Mouse (Mus musculus): Measurements from ENCODE around the gene Fn1.

Gene Fn1

DNA sequence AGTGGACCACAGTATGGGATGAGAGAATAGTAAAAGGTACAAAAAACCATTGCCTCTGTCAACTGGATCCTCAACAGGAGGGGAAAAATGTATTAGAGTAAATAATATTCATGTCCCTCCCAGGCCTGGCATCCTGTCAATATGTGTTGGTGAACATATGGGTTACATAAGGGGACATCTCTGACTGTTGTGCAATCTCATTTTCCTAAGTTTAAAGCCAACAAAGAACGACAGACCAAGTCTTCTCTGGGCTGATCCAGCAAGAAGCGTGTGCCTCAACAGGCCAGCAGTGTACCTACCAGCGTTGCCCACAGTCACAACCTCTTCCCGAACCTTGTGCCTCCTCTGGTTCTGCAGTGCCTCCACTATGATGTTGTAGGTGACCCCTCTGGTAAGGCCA is 57.6 kb downstream of the Fn1 start:
- DNase-seq: no peak

DNA sequence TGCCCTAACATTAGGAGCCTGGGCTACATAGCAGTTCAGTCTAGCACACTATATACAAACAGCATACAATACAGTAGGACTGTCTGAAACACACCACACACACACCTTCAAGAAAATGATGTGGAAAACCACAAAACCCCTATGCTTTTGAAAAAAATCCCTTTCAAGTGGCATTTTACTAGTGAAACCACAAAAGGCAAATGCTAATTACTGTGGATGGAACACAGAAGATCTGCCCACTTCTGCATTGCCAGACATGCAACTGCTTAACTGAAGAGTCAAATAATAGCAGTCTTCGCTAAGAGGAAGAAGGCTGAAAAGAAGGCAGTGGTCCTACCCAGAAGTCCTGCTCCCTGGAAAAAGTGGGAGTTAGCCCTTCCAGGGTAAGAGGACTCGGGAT is 58.7 kb downstream of the Fn1 start:
- DNase-seq: no peak

DNA sequence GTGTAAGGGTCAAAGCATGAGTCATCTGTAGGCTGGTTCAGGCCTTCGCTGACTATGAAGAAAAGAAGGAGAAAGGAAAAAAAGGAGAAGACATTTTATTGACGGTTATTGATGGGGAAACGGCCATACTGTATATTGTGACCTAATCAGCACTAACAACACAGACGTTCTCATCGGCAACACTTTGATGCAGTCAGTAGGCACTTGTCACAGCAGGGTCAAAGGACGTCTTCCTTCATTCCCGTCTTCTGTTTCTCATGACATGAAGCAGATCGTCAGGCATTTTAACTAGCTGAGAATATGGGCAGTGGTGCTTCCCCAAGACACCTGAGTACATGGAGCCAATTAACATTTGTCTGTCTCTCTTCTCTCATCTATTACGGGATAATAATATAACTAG is 59.8 kb downstream of the Fn1 start:
- DNase-seq: no peak

DNA sequence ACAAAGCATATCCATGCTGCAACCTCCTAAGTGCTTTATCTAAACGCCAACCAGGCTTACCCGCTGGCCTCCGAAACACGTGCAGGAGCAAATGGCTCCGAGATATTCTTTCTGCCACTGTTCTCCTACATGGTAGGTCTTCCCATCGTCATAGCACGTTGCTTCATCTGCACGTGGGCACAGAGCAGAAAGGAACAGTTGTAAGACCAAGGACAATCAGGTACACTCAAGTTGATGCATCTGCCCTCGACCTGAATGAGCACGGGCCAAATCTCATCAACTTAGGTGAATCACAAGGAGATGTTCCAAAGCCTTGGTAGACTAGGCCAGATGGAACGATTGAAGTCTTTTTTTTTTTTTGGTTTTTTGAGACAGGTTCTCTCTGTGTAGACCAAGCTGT is 63.0 kb downstream of the Fn1 start:
- no peak for DNase-seq

DNA sequence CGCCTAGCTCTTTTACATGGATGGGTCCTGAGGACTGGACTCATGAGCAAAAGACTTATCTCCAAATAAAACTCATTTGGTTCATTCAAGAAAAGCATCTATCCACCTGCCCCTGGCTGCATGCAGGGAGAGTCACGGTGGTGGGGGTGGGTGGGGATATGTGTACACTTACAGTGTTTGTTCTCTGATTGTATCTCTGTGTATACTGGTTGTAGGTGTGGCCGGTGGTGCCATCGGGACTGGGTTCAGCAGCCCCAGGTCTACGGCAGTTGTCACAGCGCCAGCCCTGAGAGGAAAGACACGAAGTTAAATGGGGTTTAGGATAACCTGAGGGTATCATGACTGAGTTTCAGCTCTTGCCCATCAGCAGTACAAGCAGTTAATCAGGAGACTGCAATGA is 66.3 kb downstream of the Fn1 start:
- DNase-seq: no peak

DNA sequence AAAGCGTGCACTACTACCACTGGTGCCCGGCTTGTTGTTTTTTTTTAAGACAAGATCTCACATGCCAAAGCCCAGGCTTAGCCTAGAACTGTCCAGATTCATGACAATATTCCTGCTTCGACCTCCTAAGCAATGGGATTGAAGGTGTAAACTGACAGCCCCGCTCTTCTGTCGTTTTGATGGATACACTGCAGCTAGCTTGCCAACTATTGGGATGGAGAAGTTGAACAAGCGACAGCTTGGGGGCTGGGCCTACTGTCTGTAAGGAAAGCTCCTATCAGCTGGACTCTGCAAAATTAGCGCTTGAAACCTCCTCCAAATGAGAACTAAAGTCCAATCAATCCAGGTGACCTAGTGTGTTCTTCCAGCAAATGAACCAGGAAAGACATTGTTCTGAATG is 69.1 kb downstream of the Fn1 start:
- DNase-seq: no peak

DNA sequence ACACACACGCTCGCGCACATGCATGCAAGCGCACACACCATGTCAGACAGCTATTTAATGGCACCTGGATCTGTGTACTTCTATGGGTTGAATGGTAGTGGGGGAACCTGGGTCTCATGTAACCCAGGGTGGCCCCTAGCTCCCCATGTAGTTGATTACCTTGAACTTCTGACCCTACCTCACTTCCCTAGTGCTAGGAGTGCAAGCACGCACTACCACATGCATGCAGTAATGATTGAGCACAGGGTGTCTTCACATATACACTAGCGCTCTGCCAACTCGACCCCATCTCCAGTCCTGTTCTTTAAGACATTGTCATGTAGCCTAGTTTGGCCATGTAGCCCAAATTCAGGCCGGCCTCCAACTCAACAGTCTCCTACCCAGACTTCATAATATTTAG is 69.7 kb downstream of the Fn1 start:
- no peak for DNase-seq

DNA sequence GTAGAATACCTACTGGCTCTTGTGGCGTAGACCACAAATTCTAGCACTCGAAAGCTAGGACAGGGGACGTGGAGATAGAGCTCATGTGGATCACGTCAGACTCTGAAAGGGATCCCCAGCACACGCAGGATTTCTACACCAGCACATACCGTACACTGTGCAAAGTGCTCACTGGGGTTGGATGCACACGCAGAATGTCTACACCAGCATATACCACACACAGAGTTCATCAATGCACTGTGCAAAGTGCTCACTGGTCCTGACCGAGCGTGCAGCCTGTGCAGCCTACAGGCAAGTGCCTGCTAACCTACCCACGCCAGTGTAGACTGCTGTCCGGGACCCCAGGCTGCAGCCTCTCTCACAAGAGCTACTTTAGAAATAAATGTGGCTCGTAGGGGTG is 72.6 kb downstream of the Fn1 start:
- no peak for DNase-seq

DNA sequence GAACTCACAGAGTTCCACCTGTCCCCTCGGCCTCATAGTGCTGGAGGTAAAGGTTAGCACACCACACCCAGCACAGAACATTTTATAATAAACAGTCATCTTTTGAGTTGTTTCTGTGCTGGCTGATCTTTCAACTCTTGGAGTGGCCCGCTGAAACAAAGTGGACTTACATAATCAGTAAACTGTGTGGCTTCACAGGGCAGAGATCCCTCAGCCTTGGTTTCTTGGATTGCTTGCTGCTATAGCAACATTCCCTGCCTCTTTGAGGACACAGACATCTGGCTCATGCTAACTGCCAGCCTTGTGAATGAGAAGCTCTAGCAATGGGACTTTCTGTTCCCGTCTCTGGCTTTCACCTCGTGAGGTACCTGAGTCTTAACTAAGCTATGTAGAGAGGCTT is 73.5 kb downstream of the Fn1 start:
- DNase-seq: no peak

DNA sequence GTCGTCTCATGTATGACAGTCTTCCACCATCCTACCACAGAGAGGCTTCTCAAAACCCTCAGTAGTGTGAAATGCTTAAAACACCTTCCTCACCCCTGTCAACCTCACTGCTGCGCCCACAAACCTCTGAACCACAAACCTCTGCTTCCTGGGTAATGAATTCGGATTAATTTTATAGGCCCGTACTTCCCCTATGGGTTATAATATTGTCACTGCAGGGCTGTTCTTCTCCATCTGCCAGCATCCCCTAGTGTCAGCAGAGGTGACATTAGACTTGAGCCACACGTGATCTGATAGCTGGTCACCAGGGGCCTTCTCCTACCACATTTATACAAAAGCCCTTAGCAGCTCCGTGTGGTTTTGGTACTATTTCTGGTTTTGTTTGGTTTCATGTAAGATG is 76.2 kb downstream of the Fn1 start:
- no peak for DNase-seq

DNA sequence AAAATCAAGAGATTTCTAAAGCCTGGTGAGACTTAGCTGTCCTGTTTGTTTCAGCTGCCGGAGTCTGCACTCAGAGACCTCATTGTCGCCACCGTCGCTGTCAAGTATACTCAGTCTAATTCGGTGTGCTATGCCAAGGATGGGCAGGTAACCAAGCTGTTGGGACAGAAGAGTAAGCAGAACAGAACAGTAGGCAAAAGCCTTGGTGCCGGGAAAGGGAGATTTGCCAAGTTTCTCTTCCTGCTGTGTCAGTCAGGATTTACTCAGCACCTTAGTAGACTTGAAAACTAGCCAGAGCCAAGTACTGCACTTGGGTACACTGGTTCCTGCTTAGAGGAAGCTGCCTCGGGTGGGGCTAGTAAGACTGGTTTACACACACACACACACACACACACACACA is 77.0 kb downstream of the Fn1 start:
- no peak for DNase-seq

DNA sequence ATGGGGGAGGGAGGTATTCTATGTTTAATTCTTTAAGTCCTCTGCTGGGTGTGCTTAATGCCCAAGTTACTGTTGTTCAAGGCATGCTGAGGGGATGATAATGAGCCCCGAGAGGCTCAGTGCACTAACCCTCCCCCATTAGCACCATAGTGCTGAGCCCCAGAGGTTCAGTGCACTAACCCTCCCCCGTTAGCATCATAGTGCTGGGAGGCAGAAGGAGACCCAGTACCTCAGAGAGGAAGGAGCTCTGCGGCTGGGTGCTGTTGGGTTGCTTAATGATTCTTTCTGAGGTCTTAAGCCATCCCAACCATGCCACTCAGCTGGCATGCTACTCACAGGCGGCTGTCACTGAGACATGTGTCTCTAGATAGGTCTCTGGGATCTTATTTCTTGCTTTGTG is 82.9 kb downstream of the Fn1 start:
- no peak for DNase-seq

DNA sequence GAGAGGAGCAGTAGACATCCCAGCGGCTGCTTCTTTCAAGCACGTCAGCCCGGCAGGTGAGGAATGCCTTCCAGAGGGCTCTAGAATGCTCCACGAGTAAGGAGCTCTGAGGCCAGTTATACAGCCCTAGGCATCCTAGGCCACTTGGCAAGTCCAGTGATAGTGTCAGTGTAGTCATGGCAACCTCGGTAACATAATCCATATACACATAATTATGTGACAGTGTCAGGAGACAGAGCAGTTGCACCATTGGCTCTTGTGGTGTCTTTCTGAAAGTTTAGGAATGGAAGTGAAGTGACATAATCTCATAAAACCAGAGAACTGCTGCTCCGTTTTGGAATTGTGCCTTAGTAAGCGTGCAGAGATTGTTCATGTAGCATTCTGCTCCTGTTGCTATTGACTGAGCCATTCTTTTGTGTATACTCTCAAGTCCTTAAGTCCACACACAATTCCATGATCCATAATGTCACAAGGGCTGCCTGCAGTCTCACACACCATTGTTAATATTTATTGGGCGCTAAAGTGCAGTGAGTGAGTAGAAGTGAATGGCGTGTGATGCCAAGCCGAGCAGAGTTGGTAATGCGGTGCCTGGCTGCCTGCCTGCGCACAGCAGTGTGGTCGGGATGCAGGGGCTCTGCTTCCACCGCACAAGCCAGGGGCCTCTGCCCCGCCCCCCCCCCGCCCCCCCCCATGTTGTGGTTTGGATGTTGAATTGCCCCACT is 85.0 kb downstream of the Fn1 start:
- no peak for DNase-seq

DNA sequence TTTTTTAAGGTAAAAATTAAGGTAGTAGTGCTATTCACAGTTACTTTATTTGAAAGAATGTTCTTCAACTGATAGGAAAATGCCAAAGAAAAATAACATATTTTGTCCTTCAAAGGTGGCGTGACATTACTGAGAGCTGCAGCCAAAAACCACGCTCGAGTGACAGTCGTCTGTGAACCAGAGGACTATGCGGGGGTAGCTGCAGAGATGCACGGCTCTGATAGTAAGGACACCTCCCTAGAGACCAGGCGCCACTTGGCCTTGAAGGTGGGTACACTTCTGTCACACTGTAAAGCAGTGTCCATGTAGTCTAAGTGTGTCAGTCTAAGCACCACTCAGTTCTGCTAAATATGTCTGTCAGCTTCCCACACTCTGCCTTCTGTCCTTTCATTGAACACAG is 88.7 kb downstream of the Fn1 start:
- no peak for DNase-seq

DNA sequence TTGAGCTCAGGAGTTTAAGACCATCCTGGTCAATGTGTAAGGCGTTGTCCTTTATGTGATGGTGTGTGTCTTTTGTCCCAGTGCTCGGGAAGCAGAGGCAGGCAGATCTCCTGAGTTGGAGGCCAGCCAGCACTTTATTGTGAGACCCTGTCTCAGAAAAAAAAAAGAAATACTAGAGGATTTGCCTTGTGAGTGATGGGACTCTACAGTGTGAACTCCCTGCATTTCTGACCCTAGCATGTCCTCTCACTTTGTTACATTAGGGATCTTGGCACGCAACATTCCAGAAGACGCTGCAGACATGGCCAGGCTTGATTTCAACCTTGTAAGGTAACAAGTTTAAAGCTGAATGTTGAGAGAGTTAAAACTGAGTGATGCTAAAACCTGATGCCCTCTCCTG is 92.4 kb downstream of the Fn1 start:
- DNase-seq: no peak

DNA sequence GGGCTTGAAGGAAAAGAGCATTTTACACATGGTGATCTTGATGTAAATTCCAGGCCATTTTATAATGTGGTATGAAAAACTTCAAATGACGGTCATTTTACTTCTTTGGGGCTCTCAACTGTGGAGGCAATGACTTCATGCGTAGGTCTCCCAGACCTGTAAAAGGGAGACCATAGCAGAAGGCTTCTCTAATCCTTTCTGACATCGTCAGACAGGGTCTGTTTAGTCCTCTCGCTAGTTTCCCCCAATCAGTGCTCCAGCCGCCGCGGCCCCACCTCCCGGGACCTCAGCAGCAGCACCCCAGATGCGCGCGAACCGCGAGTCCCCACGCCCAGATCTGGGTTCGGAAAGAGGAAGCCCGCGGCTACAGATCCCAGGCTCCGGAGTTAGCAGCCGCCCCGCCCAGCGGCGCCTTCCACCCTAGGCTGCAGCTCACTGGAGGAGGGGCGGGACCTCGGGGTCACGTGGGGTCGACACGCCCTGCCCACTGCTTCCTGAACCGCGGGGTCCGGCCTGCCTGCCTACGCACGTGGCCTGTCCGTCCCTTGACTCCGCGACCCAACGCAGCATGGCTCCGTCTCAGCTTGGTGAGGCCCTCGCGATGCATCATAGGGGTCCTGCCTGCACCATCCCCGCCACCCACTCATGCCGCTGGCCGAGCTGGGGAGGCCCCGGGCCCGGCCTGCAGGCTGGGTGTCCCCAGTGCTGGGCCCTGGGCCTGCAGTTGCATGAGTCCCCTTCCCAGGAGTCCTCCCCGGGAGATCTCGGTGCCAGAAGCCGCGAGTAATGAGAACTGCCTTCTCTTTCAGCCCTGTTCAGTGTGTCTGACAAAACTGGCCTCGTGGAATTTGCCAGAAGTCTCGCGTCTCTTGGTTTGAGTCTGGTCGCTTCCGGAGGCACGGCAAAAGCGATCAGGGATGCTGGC is 96.0 kb downstream of the Fn1 start, which contains the start of gene Atic:
TSS of gene Atic (plus strand) at position 463 of the 925 bp plus-strand sequence.
- peak; percentile 96 for DNase-seq

DNA sequence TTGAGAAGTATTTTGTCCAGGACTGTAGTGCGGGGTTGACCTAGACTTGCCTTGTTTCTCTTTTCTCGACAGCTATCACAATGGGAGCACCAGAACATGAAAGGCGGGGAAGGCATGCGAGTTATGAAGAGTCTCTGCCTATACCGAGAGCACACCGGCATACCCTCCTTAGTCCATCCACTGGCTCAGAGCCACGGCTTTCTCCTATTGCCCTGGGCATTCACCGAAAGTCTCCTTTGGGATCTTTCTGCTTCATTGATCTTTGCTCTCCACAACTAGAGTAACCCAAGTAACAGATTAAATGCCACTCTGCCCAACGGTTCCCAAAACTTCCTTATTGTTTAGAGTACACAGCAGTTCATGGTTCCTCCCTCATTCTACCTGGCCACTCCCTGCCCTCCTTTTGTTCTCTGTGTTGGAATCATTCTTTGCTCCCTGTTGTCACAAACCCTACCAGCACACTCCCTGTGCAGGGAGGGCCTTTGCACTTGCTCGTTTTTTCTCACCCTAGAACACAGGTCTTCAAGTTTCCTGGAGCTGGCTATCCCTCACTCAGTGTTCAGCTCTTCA is 102.3 kb downstream of the Fn1 start:
- no peak for DNase-seq

DNA sequence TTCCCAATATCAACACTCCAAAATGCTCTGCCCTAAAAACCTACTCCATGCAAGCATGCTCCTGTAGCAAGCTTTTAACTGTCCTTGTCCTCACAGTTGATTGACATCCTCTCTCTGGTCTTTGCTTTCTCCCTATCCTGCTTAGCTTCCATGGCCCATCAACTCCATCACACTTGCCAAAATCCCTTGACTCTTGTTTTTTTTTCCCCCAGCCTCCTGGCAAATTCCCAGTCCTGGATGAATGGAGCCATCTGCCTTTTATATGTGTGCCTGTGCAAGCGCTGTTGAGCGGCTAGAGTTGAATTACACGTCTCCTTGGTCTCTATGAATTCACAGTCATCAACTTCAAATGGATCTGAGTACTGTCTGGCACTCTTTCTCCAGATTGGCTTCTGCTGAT is 112.6 kb downstream of the Fn1 start:
- DNase-seq: no peak

DNA sequence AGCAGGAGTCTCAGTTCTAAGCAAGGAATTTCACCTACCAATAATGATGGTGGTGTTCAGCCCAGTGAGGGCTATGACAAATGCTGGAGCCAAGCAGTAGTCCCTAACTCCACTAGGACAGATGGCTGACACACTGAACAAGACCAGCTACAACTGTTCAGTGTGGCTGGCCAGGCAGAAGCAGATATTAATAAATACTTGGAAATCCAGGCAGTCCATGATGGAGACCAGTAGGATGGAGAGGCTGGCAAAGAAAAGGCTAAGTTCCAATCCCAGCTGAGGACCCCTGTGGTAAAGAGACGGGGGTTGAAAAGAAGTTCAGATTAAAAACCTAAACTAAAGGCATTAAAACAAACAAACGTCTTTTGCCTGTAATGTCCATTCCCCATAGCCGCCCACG is 113.4 kb downstream of the Fn1 start:
- DNase-seq: no peak

All from embryo, embryonic 11 days (tissue).